Mouse (Mus musculus): ENCODE measurements around the gene Plekhg1. TPM values are rescaled to one million over a fixed set of nuclear protein-coding genes. Genes with fewer than 3 reads are reported as not detected.

Plekhg1 gene
- polyA plus RNA-seq, 1 experiment from 2014 or later, result 8.0 TPM

DNA sequence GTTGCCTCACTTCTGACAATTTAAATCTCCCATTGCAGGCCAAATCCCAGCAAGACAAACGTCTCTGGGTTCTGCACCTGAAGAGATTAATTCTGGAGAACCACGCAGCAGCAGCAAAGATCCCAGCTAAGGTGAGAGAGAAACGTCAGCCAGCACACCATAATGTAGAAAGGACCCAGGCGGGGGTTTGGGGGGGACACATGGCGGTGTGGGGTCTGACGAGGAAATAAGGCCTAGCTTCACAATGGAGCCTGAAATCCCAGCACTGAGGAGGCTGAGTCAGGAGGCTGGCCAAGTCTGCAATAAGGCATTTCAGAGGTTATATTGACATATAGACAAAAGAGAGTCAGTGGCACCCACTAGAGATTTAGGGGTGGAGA lies 200.4 kb downstream of the Plekhg1 start:
- Histone ChIP-seq H3K4me3 (no peak overlapping the region), H3K4me2 (no peak overlapping the region), H3K27me3 (no peaks in the 10 kb centered on the region), H3K27ac (peak overlapping the region; percentile 12; the same call in 1 of the 2 replicates), H3K9me3 (replicated peaks) (no peaks in the 10 kb centered on the region), H3K36me3 (no peaks in the 10 kb centered on the region), H3K9ac (no peak overlapping the region), H3K4me1 (replicated peaks) (no peaks in the 10 kb centered on the region)
- ATAC-seq (replicated peaks; ENCODE audit: insufficient number of reproducible peaks, insufficient read depth, low FRiP score, low read depth), result no peak
- 83% methylated on average over 6 of the region's 6 CpGs for WGBS

GRCm38 (mm10) chr10:3941054-3941757 lies 201.0 kb downstream of the Plekhg1 start:
- no peak overlapping the region for H3K4me3 ChIP-seq
- H3K27me3 ChIP-seq, result no peaks in the 10 kb centered on the region
- no peak overlapping the region for H3K9ac ChIP-seq
- ATAC-seq (replicated peaks; ENCODE audit: insufficient number of reproducible peaks, insufficient read depth, low FRiP score, low read depth), result peak; percentile 17; the same call in 1 of the 2 replicates
- H3K27ac ChIP-seq, result 0 out of 2 replicates have a peak overlapping the region, but pooled peaks have one; percentile 12
- no peaks in the 10 kb centered on the region for H3K4me1 ChIP-seq (replicated peaks)
- no peaks in the 10 kb centered on the region for H3K36me3 ChIP-seq
- H3K4me2 ChIP-seq, result no peak overlapping the region
- WGBS, result 38% methylated on average over 11 of the region's 11 CpGs
- no peaks in the 10 kb centered on the region for H3K9me3 ChIP-seq (replicated peaks)

- no peaks in the 10 kb centered on the region for H3K9me3 ChIP-seq (replicated peaks)
- H3K4me3 ChIP-seq, result no peak overlapping the region
- H3K27ac ChIP-seq, result no peak overlapping the region
- H3K4me2 ChIP-seq, result no peak overlapping the region
- no peaks in the 10 kb centered on the region for H3K27me3 ChIP-seq
- H3K4me1 ChIP-seq (replicated peaks), result no peaks in the 10 kb centered on the region
- no peak for ATAC-seq (replicated peaks; ENCODE audit: insufficient number of reproducible peaks, insufficient read depth, low FRiP score, low read depth)
- no peak overlapping the region for H3K9ac ChIP-seq
- no peaks in the 10 kb centered on the region for H3K36me3 ChIP-seq
- 51% methylated on average over 6 of the region's 6 CpGs for WGBS
These were observed 202.1 kb downstream of the Plekhg1 start for GRCm38 (mm10) chr10:3942289-3942688.

- H3K27ac ChIP-seq, result no peak overlapping the region
- H3K27me3 ChIP-seq, result no peaks in the 10 kb centered on the region
- H3K4me1 ChIP-seq (replicated peaks), result no peaks in the 10 kb centered on the region
- 32% methylated on average over 10 of the region's 10 CpGs for WGBS
- no peaks in the 10 kb centered on the region for H3K9me3 ChIP-seq (replicated peaks)
- no peak for ATAC-seq (replicated peaks; ENCODE audit: insufficient number of reproducible peaks, insufficient read depth, low FRiP score, low read depth)
- H3K9ac ChIP-seq, result no peak overlapping the region
- no peak overlapping the region for H3K4me2 ChIP-seq
- H3K36me3 ChIP-seq, result no peaks in the 10 kb centered on the region
- H3K4me3 ChIP-seq, result no peak overlapping the region
These were observed 203.6 kb downstream of the Plekhg1 start for GRCm38 (mm10) chr10:3943492-3944395.

DNA sequence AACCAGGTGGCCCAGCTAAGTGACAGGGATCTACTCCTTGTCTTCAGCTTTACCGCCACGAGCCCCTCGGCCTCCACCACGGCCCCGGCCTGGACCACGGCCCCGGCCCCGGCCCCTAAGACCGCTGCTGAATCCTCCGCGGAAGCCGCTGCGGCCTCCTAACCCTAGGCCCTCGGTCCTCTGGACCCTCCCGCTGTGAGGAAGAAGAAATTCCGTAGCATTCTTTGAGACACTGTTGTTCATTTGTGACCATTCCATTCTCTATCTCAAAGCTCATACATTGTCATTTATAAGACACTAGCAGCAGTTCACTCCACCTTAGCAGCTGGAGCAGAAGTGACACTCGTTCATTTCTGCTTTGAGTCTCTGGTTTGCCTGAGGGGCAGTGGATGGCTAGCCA lies 206.7 kb downstream of the Plekhg1 start:
- H3K36me3 ChIP-seq, result no peaks in the 10 kb centered on the region; the same call in 1 of the 2 replicates
- no peak overlapping the region for H3K4me3 ChIP-seq
- H3K4me1 ChIP-seq (replicated peaks), result no peaks in the 10 kb centered on the region
- no peaks in the 10 kb centered on the region for H3K9me3 ChIP-seq (replicated peaks)
- H3K27me3 ChIP-seq, result no peaks in the 10 kb centered on the region
- no peak overlapping the region for H3K9ac ChIP-seq
- no peak overlapping the region for H3K4me2 ChIP-seq
- 82% methylated on average over 17 of the region's 17 CpGs for WGBS
- ATAC-seq (replicated peaks; ENCODE audit: insufficient number of reproducible peaks, insufficient read depth, low FRiP score, low read depth), result no peak
- H3K27ac ChIP-seq, result no peak overlapping the region

GRCm38 (mm10) chr10:3947346-3947745 lies 207.2 kb downstream of the Plekhg1 start:
- Histone ChIP-seq H3K36me3 (peaks cover under 1% of the 10 kb centered on the region; the same call in 1 of the 2 replicates), H3K9ac (no peak overlapping the region), H3K4me2 (no peak overlapping the region), H3K9me3 (replicated peaks) (no peaks in the 10 kb centered on the region), H3K4me1 (replicated peaks) (no peaks in the 10 kb centered on the region), H3K27me3 (no peaks in the 10 kb centered on the region), H3K27ac (no peak overlapping the region), H3K4me3 (no peak overlapping the region)
- ATAC-seq (replicated peaks; ENCODE audit: insufficient number of reproducible peaks, insufficient read depth, low FRiP score, low read depth), result no peak
- WGBS, result 93% methylated on average over 7 of the region's 7 CpGs

DNA sequence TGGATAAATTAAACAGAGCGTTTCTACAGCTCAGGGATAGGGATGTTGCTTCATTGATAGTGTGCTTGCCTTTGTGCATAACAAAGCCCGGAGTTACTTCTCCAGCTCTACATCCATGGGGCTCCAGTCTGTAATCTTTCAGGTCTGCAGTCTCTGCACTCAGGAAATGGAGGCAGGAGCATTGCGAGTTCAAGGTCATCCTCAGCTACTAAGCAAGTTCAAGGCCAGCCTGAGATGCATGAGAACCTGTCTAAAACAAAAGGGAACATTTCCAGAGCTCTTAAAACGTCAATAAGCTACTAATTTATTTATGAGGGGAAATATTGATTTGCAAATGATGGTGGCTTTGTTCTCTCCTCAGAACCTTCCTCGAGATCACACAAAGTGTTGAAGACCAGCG lies 209.1 kb downstream of the Plekhg1 start:
- no peaks in the 10 kb centered on the region for H3K4me1 ChIP-seq (replicated peaks)
- no peaks in the 10 kb centered on the region for H3K9me3 ChIP-seq (replicated peaks)
- H3K27ac ChIP-seq, result no peak overlapping the region
- H3K27me3 ChIP-seq, result no peaks in the 10 kb centered on the region
- ATAC-seq (replicated peaks; ENCODE audit: insufficient number of reproducible peaks, insufficient read depth, low FRiP score, low read depth), result no peak
- no peak overlapping the region for H3K9ac ChIP-seq
- H3K4me3 ChIP-seq, result no peak overlapping the region
- peaks cover 6% of the 10 kb centered on the region; the same call in 1 of the 2 replicates for H3K36me3 ChIP-seq
- H3K4me2 ChIP-seq, result no peak overlapping the region
- 88% methylated on average over 6 of the region's 6 CpGs for WGBS

- H3K27ac ChIP-seq, result no peak overlapping the region
- H3K9me3 ChIP-seq (replicated peaks), result no peaks in the 10 kb centered on the region
- peaks cover 16% of the 10 kb centered on the region; the same call in 1 of the 2 replicates for H3K36me3 ChIP-seq
- H3K4me1 ChIP-seq (replicated peaks), result no peaks in the 10 kb centered on the region; the same call in 1 of the 2 replicates
- no peaks in the 10 kb centered on the region for H3K27me3 ChIP-seq
- WGBS, result 48% methylated on average over 22 of the region's 22 CpGs
- H3K9ac ChIP-seq, result no peak overlapping the region
- peak overlapping the region; percentile 55 for H3K4me2 ChIP-seq
- no peak for ATAC-seq (replicated peaks; ENCODE audit: insufficient number of reproducible peaks, insufficient read depth, low FRiP score, low read depth)
- H3K4me3 ChIP-seq, result peak overlapping the region; percentile 22
These were observed 216.3 kb downstream of the Plekhg1 start for GRCm38 (mm10) chr10:3956471-3956870.

DNA sequence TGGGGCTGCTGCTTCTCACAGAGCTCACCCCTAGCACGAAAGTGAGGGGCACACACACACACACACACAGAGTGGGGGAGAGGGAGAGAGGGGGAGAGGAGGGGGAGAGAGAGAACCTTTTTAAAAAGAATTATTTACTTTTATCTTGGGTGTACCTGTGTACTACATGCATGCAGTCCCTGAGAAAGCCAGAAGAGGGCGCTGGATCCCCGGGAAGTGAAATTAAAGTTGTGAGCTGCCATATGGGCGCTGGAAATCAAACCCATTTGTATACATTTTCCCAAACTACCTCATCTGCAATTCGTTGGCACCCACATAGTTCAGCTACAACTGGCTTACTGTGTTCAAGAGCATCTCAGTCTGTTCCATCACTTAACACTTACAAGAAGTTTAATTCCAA lies 218.4 kb downstream of the Plekhg1 start:
- WGBS, result 72% methylated on average over 5 of the region's 5 CpGs
- Histone ChIP-seq H3K4me3 (no peak overlapping the region), H3K27me3 (no peaks in the 10 kb centered on the region), H3K9ac (no peak overlapping the region), H3K27ac (no peak overlapping the region), H3K36me3 (peaks cover 10% of the 10 kb centered on the region; the same call in 1 of the 2 replicates), H3K4me2 (no peak overlapping the region), H3K4me1 (replicated peaks) (no peaks in the 10 kb centered on the region; the same call in 1 of the 2 replicates), H3K9me3 (replicated peaks) (no peaks in the 10 kb centered on the region)
- no peak for ATAC-seq (replicated peaks; ENCODE audit: insufficient number of reproducible peaks, insufficient read depth, low FRiP score, low read depth)

GRCm38 (mm10) chr10:3969026-3969425 lies 228.9 kb downstream of the Plekhg1 start:
- Histone ChIP-seq H3K4me1 (replicated peaks) (peaks cover 7% of the 10 kb centered on the region), H3K27ac (no peak overlapping the region), H3K9me3 (replicated peaks) (no peaks in the 10 kb centered on the region), H3K36me3 (peaks cover 6% of the 10 kb centered on the region; the same call in 1 of the 2 replicates), H3K9ac (no peak overlapping the region), H3K4me3 (no peak overlapping the region), H3K4me2 (no peak overlapping the region), H3K27me3 (no peaks in the 10 kb centered on the region)
- no peak for ATAC-seq (replicated peaks; ENCODE audit: insufficient number of reproducible peaks, insufficient read depth, low FRiP score, low read depth)
- WGBS, result 64% methylated on average over 3 of the region's 3 CpGs

GRCm38 (mm10) chr10:3972237-3972636 lies 232.1 kb downstream of the Plekhg1 start:
- H3K4me2 ChIP-seq, result peak overlapping the region; percentile 92
- 87% methylated on average over 9 of the region's 9 CpGs for WGBS
- no peaks in the 10 kb centered on the region for H3K9me3 ChIP-seq (replicated peaks)
- H3K27me3 ChIP-seq, result no peaks in the 10 kb centered on the region
- H3K4me1 ChIP-seq (replicated peaks), result peaks cover 13% of the 10 kb centered on the region
- H3K27ac ChIP-seq, result peak overlapping the region; percentile 93; the same call in 1 of the 2 replicates
- no peak for ATAC-seq (replicated peaks; ENCODE audit: insufficient number of reproducible peaks, insufficient read depth, low FRiP score, low read depth)
- no peaks in the 10 kb centered on the region for H3K36me3 ChIP-seq
- 0 out of 2 replicates have a peak overlapping the region, but pooled peaks have one; percentile 79 for H3K4me3 ChIP-seq
- H3K9ac ChIP-seq, result no peak overlapping the region
